27 mouse cellular contexts compared by ENCODE assay signal in genomic region chr4:100735936-100736349, GRCm38 (mm10). TPM values are rescaled to one million over a fixed set of nuclear protein-coding genes. Genes with fewer than 3 reads are reported as not detected.
DNase-seq lines count a peak whose midpoint lies in the region; ATAC-seq and TF ChIP-seq lines count a peak whose summit lies in the region.
"Had no signal": no experiment of that assay in that cellular context is flagged by ENCODE, and none has a peak within 500 bp of the region (broad histone marks: within the 10 kb centered on the region; RNA-seq: fewer than 3 reads in every experiment).

No protein-coding gene starts in this region.

- H3K4me3 ChIP-seq in hindbrain, postnatal 0 days (ENCODE audit: low read length): no peak overlapping the region
- H3K4me3 ChIP-seq in hindbrain, embryonic 13.5 days: no peak overlapping the region
- no peak overlapping the region for H3K4me3 ChIP-seq in forebrain, embryonic 16.5 days (replicated peaks; ENCODE audit: low read length)
- H3K4me3 ChIP-seq: heart, embryonic 13.5 days; intestine, embryonic 15.5 days; megakaryocyte, embryonic 14.5 days; myocyte had no signal

- peak; percentile 2 for DNase-seq in embryo, embryonic 11 days
- DNase-seq in embryo, embryonic 10 days (ENCODE audit: low spot score): no peak
- peak; percentile 40 for DNase-seq in hindbrain, postnatal 0 days (ENCODE audit: low spot score)
- peak; percentile 91 for DNase-seq in retina, embryonic 14.5 days (ENCODE audit: low spot score)
- DNase-seq in urinary bladder, adult 2 months (ENCODE audit: low spot score): no peak
- DNase-seq: adrenal gland, postnatal 10 days; cerebellum, adult 9-11 months; gastrocnemius, postnatal 10 days; heart, adult 18-20 months; heart, postnatal 36 days; kidney, adult 9 months; kidney, postnatal 36 days; layer of hippocampus, adult 9-11 months; lung, adult 18-20 months; lung, postnatal 14 days; right cerebral cortex, adult 18-20 months had no signal

- no peaks in the 10 kb centered on the region for H3K36me3 ChIP-seq in hindbrain, postnatal 0 days (ENCODE audit: insufficient read depth, low read length)
- no peaks in the 10 kb centered on the region for H3K36me3 ChIP-seq in hindbrain, embryonic 13.5 days
- no peaks in the 10 kb centered on the region for H3K36me3 ChIP-seq in forebrain, embryonic 16.5 days (ENCODE audit: control insufficient read depth, insufficient read depth)
- H3K36me3 ChIP-seq: heart, embryonic 13.5 days; intestine, embryonic 15.5 days had no signal

- H3K4me2 ChIP-seq in hindbrain, postnatal 0 days (ENCODE audit: low read depth, low read length): no peak overlapping the region
- H3K4me2 ChIP-seq in hindbrain, embryonic 13.5 days: no peak overlapping the region
- no peak overlapping the region; the same call in 1 of the 2 replicates for H3K4me2 ChIP-seq in forebrain, embryonic 16.5 days (ENCODE audit: low read length)
- H3K4me2 ChIP-seq: heart, embryonic 13.5 days; intestine, embryonic 15.5 days; liver, embryonic 11.5 days had no signal

- no peak for TF ChIP-seq CTCF in hindbrain, postnatal 0 days (IDR thresholded peaks at IDR 0.05; ENCODE audit: low read depth)

- ATAC-seq in hindbrain, postnatal 0 days: no peak
- ATAC-seq in hindbrain, embryonic 13.5 days (ENCODE audit: low FRiP score): no peak
- ATAC-seq in forebrain, embryonic 16.5 days: peak; percentile 61
- no peak for ATAC-seq in megakaryocyte, adult 5-6 weeks (ENCODE audit: poor library complexity, severe bottlenecking)
- ATAC-seq: activated CD4-positive, CD25-positive, alpha-beta regulatory T cell, adult 4 months; CD4-positive, CD25-positive, alpha-beta regulatory T cell, adult 4 months; intestine, embryonic 15.5 days had no signal

- no peak overlapping the region for H3K9ac ChIP-seq in hindbrain, postnatal 0 days (replicated peaks; ENCODE audit: low read length)
- no peak overlapping the region for H3K9ac ChIP-seq in hindbrain, embryonic 13.5 days
- H3K9ac ChIP-seq in forebrain, embryonic 16.5 days (replicated peaks; ENCODE audit: low read depth, low read length): no peak overlapping the region
- H3K9ac ChIP-seq: heart, embryonic 13.5 days; intestine, embryonic 15.5 days had no signal

- no peak overlapping the region for H3K27ac ChIP-seq in hindbrain, postnatal 0 days
- no peak overlapping the region for H3K27ac ChIP-seq in hindbrain, embryonic 13.5 days
- no peak overlapping the region for H3K27ac ChIP-seq in forebrain, embryonic 16.5 days (ENCODE audit: low read length)
- H3K27ac ChIP-seq: heart, embryonic 13.5 days; intestine, embryonic 15.5 days had no signal

- no peaks in the 10 kb centered on the region for H3K9me3 ChIP-seq in hindbrain, postnatal 0 days (ENCODE audit: low read length)
- no peaks in the 10 kb centered on the region for H3K9me3 ChIP-seq in hindbrain, embryonic 13.5 days
- H3K9me3 ChIP-seq in forebrain, embryonic 16.5 days (ENCODE audit: control insufficient read depth, low read length): no peaks in the 10 kb centered on the region
- H3K9me3 ChIP-seq: heart, embryonic 13.5 days; intestine, embryonic 15.5 days had no signal

- H3K27me3 ChIP-seq in hindbrain, postnatal 0 days (ENCODE audit: insufficient read depth, low read length): no peaks in the 10 kb centered on the region
- H3K27me3 ChIP-seq in hindbrain, embryonic 13.5 days: no peaks in the 10 kb centered on the region
- H3K27me3 ChIP-seq in forebrain, embryonic 16.5 days (replicated peaks; ENCODE audit: control insufficient read depth, insufficient read depth, low read length): no peaks in the 10 kb centered on the region
- H3K27me3 ChIP-seq: heart, embryonic 13.5 days; intestine, embryonic 15.5 days; megakaryocyte, embryonic 14.5 days had no signal

- H3K4me1 ChIP-seq in hindbrain, postnatal 0 days (ENCODE audit: insufficient read depth, low read length): peaks cover 7% of the 10 kb centered on the region; the same call in 1 of the 2 replicates
- H3K4me1 ChIP-seq in hindbrain, embryonic 13.5 days (replicated peaks): peaks cover 6% of the 10 kb centered on the region
- H3K4me1 ChIP-seq in forebrain, embryonic 16.5 days (replicated peaks; ENCODE audit: control insufficient read depth, insufficient read depth, low read length): peaks cover 6% of the 10 kb centered on the region
- H3K4me1 ChIP-seq: heart, embryonic 13.5 days; intestine, embryonic 15.5 days; megakaryocyte, embryonic 14.5 days had no signal

- WGBS in hindbrain, postnatal 0 days: 20% methylated on average over 9 of the region's 9 CpGs
- WGBS in hindbrain, embryonic 13.5 days: 45% methylated on average over 9 of the region's 9 CpGs
- 11% methylated on average over 9 of the region's 9 CpGs for WGBS in forebrain, embryonic 16.5 days

RNA-seq across cellular contexts. Expression of gene Cachd1, which starts 40.5 kb away (rescaled TPM):
- 30.3 and 30.9 TPM in 2 replicates for total RNA-seq in hindbrain, postnatal 0 days (2014; rRNA removed)
- polyA plus RNA-seq in hindbrain, postnatal 0 days (2015; fragmentation: Nextera tagmentation; extraction: Ambion mirVana): 14.6 and 15.3 TPM in 2 replicates
- polyA plus RNA-seq in hindbrain, embryonic 13.5 days (2015; fragmentation: Nextera tagmentation; extraction: Ambion mirVana): 16.7 and 21.7 TPM in 2 replicates
- 15.2 and 17.7 TPM in 2 replicates for polyA plus RNA-seq in forebrain, embryonic 16.5 days (2015; fragmentation: Nextera tagmentation; extraction: Ambion mirVana)
- 20.5 and 22.2 TPM in 2 replicates for polyA plus RNA-seq in urinary bladder, adult 2 months (2012; rRNA removed)
- 0.34 TPM in 1 of 2 replicates, not detected in the other for total RNA-seq in megakaryocyte, adult 5-6 weeks (2015)
- total RNA-seq in megakaryocyte, adult 5-6 weeks (2017): 0.18 and 7.0 TPM in 2 replicates
- total RNA-seq: neutrophil, adult 5-6 weeks had no signal
- polyA plus RNA-seq: activated CD4-positive, CD25-positive, alpha-beta regulatory T cell, adult 4 months; CD4-positive, CD25-positive, alpha-beta regulatory T cell, adult 4 months had no signal

Comparison
In these comparisons a context has a peak if more than half of its experiments do, and no peak if none do; other contexts are left out.
1. DNase-seq: peak in embryo, embryonic 11 days (single experiment), hindbrain, postnatal 0 days (single experiment) and retina, embryonic 14.5 days (single experiment); none in embryo, embryonic 10 days (single experiment) and urinary bladder, adult 2 months (single experiment).